Mouse (Mus musculus) ES-Bruce4 (cell line): ENCODE measurements at regions not wholly inside any gene's neighbourhood (a gene's known extent, or its start where the extent isn't known, plus 50 kb on each side); places are given as distances from the start of the nearest gene placed in this dataset.

Experiments
- CTCF ChIP-seq: IDR thresholded peaks from one replicate; pipeline ENCODE4 v1.8.1; 2011; ENCODE audit warnings: low read depth, low read length
- POLR2A ChIP-seq: IDR thresholded peaks from one replicate; pipeline ENCODE4 v1.8.1; 2011; ENCODE audit warnings: low read length; ENCODE audit not compliant: insufficient read depth

DNA sequence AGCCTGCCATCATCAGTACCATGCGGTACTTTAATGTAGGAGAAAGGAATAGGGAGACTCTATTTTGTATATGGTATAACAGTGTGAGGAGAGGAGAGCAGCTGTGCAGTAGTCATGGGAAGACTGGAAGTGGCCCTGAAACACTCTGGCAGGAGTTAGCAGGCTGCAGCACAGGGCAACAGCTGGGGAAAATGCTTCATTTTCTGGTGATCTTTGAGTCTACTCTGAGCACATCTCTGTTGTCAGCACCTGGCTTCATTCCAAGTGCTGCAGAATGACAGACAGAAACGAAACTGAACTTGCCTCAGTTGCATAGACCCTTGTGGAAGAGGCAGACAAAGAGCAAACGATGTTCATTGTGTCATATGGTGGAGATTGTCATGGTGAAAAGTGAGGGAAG is 847.7 kb downstream of the Diaph3 start:
- TF ChIP-seq CTCF: no peak
- TF ChIP-seq POLR2A: no peak
